Mouse (Mus musculus) splenic B cell, adult 2 months (primary cell): Measurements from ENCODE around the gene Mri1.

Experiments used
- DNase-seq: peaks from one replicate; pipeline ENCODE4 v3.0.0-alpha.2; 2011; ENCODE audit warnings: low read depth, low spot score
- H3K27me3 ChIP-seq: 2 replicates; pipeline ENCODE4 v1.6.1; 2012; ENCODE audit warnings: mild to moderate bottlenecking, low read length, moderate library complexity, mixed read lengths; ENCODE audit not compliant: control insufficient read depth, poor library complexity, insufficient read depth, severe bottlenecking
- H3K36me3 ChIP-seq: 2 replicates; pipeline ENCODE4 v1.6.1; 2012; ENCODE audit warnings: mild to moderate bottlenecking, low read length, moderate library complexity, mixed read lengths; ENCODE audit not compliant: control insufficient read depth, poor library complexity, insufficient read depth, severe bottlenecking

The Mri1 gene

GRCm38 (mm10) chr8:84256458-84256821, 686 bp downstream of the Mri1 start:
- H3K27me3 ChIP-seq: no peaks in the 10 kb centered on the region
- peaks cover 3% of the 10 kb centered on the region for H3K36me3 ChIP-seq
- peak; percentile 69 for DNase-seq

GRCm38 (mm10) chr8:84255858-84256257, 1.3 kb downstream of the Mri1 start:
- Histone ChIP-seq H3K27me3 (no peaks in the 10 kb centered on the region), H3K36me3 (peaks cover 3% of the 10 kb centered on the region)
- DNase-seq: peak; percentile 33

DNA sequence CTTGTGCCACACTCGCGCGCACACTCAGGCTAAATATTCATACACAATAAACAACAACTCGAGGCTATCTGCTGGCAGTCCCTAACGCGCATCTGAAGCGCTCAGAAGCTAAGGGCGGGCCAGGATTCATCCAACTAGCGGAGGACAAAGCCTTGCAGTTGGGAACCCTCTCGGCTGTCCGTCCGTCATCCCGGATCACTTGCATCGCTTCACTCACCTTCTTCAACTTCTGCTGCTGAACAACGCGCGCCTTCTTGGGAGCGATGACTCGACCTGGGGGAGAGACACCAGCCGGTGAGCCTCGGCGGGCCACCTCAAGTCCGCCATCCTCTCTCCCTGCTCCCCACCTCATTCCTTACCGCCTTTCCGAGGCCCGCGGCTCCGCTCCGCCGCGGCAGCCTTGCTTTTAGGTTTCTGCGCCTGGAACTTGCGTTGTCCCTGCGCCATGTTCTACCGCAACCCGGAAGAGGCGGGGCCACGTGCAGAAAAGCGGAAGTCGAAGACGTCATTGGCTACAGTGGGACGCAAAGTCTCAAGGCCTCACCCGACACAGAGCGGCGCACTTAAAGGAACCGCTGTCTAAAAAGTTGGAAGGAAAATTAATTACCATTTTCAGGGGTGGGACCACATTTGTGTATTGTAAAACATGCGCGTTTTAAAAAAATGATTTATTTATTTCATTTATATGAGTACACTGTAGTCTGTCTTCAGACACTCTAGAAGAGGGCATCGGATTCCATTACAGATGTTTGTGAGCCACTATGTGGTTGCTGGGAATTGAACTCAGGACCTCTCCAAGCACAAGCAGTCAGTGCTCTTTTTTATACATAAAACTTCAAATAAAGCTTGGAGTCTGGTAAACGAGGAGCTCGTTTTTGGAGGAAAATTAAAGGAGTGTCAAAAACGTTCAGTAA, 7.6 kb downstream of the Mri1 start, which contains the start of gene D8Ertd738e:
D8Ertd738e (minus strand) TSS at position 463 of the 914 bp plus-strand sequence.
- peak; percentile 97 for DNase-seq
- H3K36me3 ChIP-seq: peaks cover 7% of the 10 kb centered on the region

GRCm38 (mm10) chr8:84241821-84242220, 15.3 kb downstream of the Mri1 start:
- no peaks in the 10 kb centered on the region for H3K27me3 ChIP-seq
- DNase-seq: no peak
- peaks cover 5% of the 10 kb centered on the region for H3K36me3 ChIP-seq

More for the DNA sequence above, 7.6 kb downstream of the Mri1 start, which contains the start of gene D8Ertd738e:
- H3K27me3 ChIP-seq: no peaks in the 10 kb centered on the region

GRCm38 (mm10) chr8:84241167-84241566, 16.0 kb downstream of the Mri1 start:
- H3K27me3 ChIP-seq: no peaks in the 10 kb centered on the region
- no peak for DNase-seq
- H3K36me3 ChIP-seq: peaks cover 2% of the 10 kb centered on the region; the same call in 1 of the 2 replicates

GRCm38 (mm10) chr8:84237542-84238229, 19.4 kb downstream of the Mri1 start:
- H3K36me3 ChIP-seq: no peaks in the 10 kb centered on the region
- H3K27me3 ChIP-seq: no peaks in the 10 kb centered on the region
- DNase-seq: no peak

- no peaks in the 10 kb centered on the region for H3K27me3 ChIP-seq
- H3K36me3 ChIP-seq: no peaks in the 10 kb centered on the region
- DNase-seq: peak; percentile 99
Observed at GRCm38 (mm10) chr8:84236998-84237473, 20.1 kb downstream of the Mri1 start, which contains the start of gene Zswim4. Zswim4 (minus strand) TSS chr8:84237055.

DNA sequence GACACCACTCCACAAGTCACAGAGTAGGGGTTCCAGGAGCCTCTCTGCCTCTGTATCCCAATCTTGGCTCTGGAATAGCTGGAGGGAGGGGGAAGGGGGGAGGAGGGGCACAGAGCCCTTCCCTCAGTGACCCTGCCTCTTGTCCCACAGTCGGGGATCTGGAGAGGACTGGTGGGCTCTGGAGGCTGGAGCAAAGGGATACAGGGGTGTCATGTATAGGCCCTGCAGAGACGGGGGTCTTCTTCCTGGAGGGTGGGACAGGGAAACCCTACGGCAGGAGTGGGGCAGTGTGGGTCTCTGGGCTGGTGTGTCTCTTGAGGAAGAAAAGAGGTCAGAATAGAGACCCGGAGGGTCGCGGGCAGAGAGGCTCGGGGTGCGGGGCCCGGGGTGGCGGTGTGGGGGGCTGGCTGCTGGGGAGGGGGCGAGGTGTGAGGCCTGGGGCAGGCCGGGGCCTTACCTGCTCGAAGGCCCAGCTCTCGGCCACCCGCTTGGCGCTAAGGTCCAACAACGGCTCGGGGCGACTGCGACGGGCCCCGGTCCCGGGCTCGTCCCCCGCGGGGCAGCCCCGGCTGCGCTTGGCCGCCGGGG, 20.6 kb downstream of the Mri1 start:
- DNase-seq: peak; percentile 15
- no peaks in the 10 kb centered on the region for H3K36me3 ChIP-seq
- H3K27me3 ChIP-seq: no peaks in the 10 kb centered on the region

- DNase-seq: peak; percentile 32
Observed at GRCm38 (mm10) chr8:84235746-84236409, 21.2 kb downstream of the Mri1 start.

DNA sequence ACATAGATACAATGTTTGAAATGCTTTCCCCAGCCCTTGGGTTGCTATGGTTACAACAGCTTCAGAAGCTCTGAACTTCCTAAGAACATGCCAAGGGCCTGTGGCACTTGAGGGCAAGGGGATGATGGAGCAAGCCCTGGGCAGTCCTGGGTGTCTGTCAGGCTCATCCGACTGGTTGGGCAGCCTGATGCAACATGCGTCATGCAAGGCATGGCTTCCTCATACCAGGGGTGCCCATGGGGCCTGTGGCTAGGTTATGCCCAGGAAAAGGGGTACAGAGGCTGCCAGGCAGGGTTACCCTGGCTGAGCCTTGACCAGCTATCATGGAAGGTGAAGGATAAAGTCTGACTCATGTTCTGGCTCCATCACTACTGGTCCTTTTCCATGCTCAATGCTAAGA, 24.1 kb downstream of the Mri1 start:
- H3K27me3 ChIP-seq: no peaks in the 10 kb centered on the region
- DNase-seq: no peak
- H3K36me3 ChIP-seq: peaks cover 4% of the 10 kb centered on the region; the same call in 1 of the 2 replicates

More at GRCm38 (mm10) chr8:84235746-84236409, 21.2 kb downstream of the Mri1 start:
- Histone ChIP-seq H3K36me3 (no peaks in the 10 kb centered on the region), H3K27me3 (no peaks in the 10 kb centered on the region)

- peaks cover 4% of the 10 kb centered on the region; the same call in 1 of the 2 replicates for H3K36me3 ChIP-seq
- no peaks in the 10 kb centered on the region for H3K27me3 ChIP-seq
- peak; percentile 32 for DNase-seq
Observed at GRCm38 (mm10) chr8:84230735-84231134, 26.4 kb downstream of the Mri1 start.

GRCm38 (mm10) chr8:84223322-84224029, 33.6 kb downstream of the Mri1 start:
- Histone ChIP-seq H3K36me3 (no peaks in the 10 kb centered on the region; the same call in 1 of the 2 replicates), H3K27me3 (no peaks in the 10 kb centered on the region)
- DNase-seq: no peak

DNA sequence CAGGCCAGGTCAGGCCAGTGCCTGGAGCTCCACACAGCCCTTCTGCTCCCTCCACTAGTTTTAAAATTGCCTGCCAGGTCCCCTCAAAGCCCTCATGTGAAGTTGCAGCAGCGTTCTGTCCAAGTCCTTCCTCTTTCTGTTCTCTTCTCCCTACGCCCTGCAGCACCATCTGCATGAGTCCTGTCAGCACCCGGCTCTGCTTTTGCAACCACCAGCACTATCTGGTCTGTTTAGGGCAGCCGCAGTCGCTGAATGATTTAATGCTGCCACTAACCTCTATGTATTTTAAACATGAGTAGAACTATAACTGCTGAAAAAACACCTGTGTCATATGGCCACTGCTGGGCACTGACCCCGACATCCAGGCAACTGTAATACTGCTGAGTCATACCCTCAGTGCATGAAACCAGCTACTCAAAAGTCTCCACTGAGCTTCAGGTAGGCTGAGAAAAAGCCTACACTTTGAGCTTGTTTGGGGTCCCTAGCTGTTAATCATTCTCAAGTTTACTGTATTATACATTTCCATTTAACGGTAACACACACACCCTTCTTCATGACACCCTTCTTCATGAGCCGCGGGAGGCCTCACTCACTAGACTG, 34.5 kb downstream of the Mri1 start:
- DNase-seq: no peak
- Histone ChIP-seq H3K36me3 (peaks cover 2% of the 10 kb centered on the region; the same call in 1 of the 2 replicates), H3K27me3 (no peaks in the 10 kb centered on the region)
